Mouse (Mus musculus): Measurements from ENCODE around the gene Dis3l.

Dis3l gene

GRCm38 (mm10) chr9:64259906-64260305, 81.2 kb downstream of the Dis3l start:
- DNase-seq (ENCODE audit: extremely low spot score) = no peak
